Mouse (Mus musculus) kidney, embryonic 16.5 days (tissue): ENCODE data around the gene Klhdc8b. TPM values are rescaled to one million over a fixed set of nuclear protein-coding genes. Genes with fewer than 3 reads are reported as not detected.

Experiments
- ATAC-seq: fragments of 200-750 bp; cut with Nextera tagmentation; 2 replicates; pipeline ENCODE4 v1.8.0; 2017; ENCODE audit warnings: moderate TSS enrichment; ENCODE audit not compliant: low FRiP score, low TSS enrichment
- H3K27ac ChIP-seq: fragments of 300-500 bp; sonication (generic); 2 replicates; pipeline ENCODE4 v1.5.1; 2014; ENCODE audit warnings: low read length
- H3K27me3 ChIP-seq: fragments of 300-500 bp; sonication (generic); 2 replicates; pipeline ENCODE4 v1.6.1; 2014; ENCODE audit warnings: low read length, control low read depth, mixed read lengths; ENCODE audit not compliant: insufficient read depth
- H3K36me3 ChIP-seq: fragments of 300-500 bp; sonication (generic); 2 replicates; pipeline ENCODE4 v1.6.1; 2014; ENCODE audit warnings: low read length, control low read depth, mixed read lengths; ENCODE audit not compliant: insufficient read depth
- H3K4me1 ChIP-seq: fragments of 300-500 bp; sonication (generic); 2 replicates; pipeline ENCODE4 v1.6.1; 2014; ENCODE audit warnings: low read length, control low read depth, mixed read lengths; ENCODE audit not compliant: insufficient read depth
- H3K4me2 ChIP-seq: fragments of 300-500 bp; sonication (generic); replicated peaks from 2 replicates; pipeline ENCODE4 v1.6.1; 2014; ENCODE audit warnings: low read depth, low read length
- H3K4me3 ChIP-seq: fragments of 300-500 bp; sonication (generic); 2 replicates; pipeline ENCODE4 v1.5.1; 2014; ENCODE audit warnings: mild to moderate bottlenecking, low read length
- H3K9ac ChIP-seq: fragments of 300-500 bp; sonication (generic); replicated peaks from 2 replicates; pipeline ENCODE4 v1.6.1; 2014; ENCODE audit warnings: low read length
- H3K9me3 ChIP-seq: fragments of 300-500 bp; sonication (generic); 2 replicates; pipeline ENCODE4 v1.6.1; 2016; ENCODE audit warnings: low read length, control low read depth
- WGBS: fragments of 180-500 bp; shearing (Covaris S2); extraction: QIAGEN DNeasy Blood & Tissue Kit; methylation state at CpG from one replicate; pipeline ENCODE4 v1.1.7; 2014; 5-methylcytosine and 5-hydroxymethylcytosine counted together
- polyA plus RNA-seq: library from polyadenylated mRNA; unstranded; fragments of >200 nt; fragmentation: Nextera tagmentation; extraction: Ambion mirVana; gene quantifications from 2 replicates; pipeline ENCODE4 v1.2.1, GENCODE M21; 2015

Klhdc8b gene
- polyA plus RNA-seq, 1 experiment from 2014 or later: 38.8 TPM

- no peak overlapping the region for H3K4me3 ChIP-seq
- H3K4me2 ChIP-seq: no peak overlapping the region
- no peak overlapping the region for H3K9ac ChIP-seq
- no peaks in the 10 kb centered on the region for H3K27me3 ChIP-seq
- H3K27ac ChIP-seq: no peak overlapping the region
- H3K4me1 ChIP-seq: peaks cover 19% of the 10 kb centered on the region
- H3K36me3 ChIP-seq: peaks cover 59% of the 10 kb centered on the region
- 86% methylated on average over 18 of the region's 18 CpGs for WGBS
- no peaks in the 10 kb centered on the region for H3K9me3 ChIP-seq
- no peak for ATAC-seq
Observed at GRCm38 (mm10) chr9:108483051-108483790, 21.8 kb upstream of the Klhdc8b start.

DNA sequence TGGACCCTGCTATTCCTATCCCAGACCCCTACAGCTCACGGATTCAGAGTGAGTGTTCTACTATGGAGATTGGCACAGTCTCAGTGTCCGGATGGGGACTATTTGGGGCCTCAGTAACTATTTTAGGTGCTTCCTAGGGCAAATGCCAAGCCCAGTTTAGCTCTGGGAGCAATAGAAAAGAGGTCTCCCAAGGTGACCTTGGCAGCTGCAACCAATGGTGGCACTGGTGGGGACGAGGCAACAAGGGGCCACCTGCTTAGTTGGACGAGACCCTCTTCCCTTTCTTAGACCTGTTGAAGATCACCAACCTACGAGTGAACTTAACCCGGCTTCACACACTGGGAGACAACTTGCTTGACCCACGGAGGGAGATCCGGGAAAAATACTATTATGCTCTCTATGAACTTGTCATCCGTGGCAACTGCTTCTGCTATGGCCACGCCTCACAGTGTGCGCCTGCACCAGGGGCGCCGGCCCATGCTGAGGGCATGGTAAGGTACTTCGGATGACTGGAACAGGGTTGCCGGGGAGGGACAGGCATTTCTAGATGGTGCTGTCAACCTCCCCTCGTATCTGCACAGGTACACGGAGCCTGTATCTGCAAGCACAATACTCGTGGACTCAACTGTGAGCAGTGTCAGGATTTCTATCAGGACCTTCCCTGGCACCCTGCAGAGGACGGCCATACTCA lies 20.3 kb upstream of the Klhdc8b start:
- no peaks in the 10 kb centered on the region for H3K27me3 ChIP-seq
- no peak overlapping the region for H3K4me2 ChIP-seq
- peaks cover 44% of the 10 kb centered on the region for H3K36me3 ChIP-seq
- no peak overlapping the region for H3K4me3 ChIP-seq
- H3K9me3 ChIP-seq: no peaks in the 10 kb centered on the region
- peaks cover 19% of the 10 kb centered on the region for H3K4me1 ChIP-seq
- 91% methylated on average over 19 of the region's 19 CpGs for WGBS
- ATAC-seq: no peak
- H3K9ac ChIP-seq: 0 out of 2 replicates have a peak overlapping the region, but pooled peaks have one; percentile 8
- H3K27ac ChIP-seq: no peak overlapping the region

- peak overlapping the region; percentile 68 for H3K4me3 ChIP-seq
- no peak for ATAC-seq
- H3K4me2 ChIP-seq: peak overlapping the region; percentile 87
- H3K27ac ChIP-seq: no peak overlapping the region
- peak overlapping the region; percentile 81 for H3K9ac ChIP-seq
- WGBS: 91% methylated on average over 28 of the region's 28 CpGs
- peaks cover 37% of the 10 kb centered on the region for H3K36me3 ChIP-seq
- no peaks in the 10 kb centered on the region for H3K9me3 ChIP-seq
- no peaks in the 10 kb centered on the region for H3K27me3 ChIP-seq
- H3K4me1 ChIP-seq: peaks cover 19% of the 10 kb centered on the region
Observed at GRCm38 (mm10) chr9:108480813-108481519, 19.6 kb upstream of the Klhdc8b start.

DNA sequence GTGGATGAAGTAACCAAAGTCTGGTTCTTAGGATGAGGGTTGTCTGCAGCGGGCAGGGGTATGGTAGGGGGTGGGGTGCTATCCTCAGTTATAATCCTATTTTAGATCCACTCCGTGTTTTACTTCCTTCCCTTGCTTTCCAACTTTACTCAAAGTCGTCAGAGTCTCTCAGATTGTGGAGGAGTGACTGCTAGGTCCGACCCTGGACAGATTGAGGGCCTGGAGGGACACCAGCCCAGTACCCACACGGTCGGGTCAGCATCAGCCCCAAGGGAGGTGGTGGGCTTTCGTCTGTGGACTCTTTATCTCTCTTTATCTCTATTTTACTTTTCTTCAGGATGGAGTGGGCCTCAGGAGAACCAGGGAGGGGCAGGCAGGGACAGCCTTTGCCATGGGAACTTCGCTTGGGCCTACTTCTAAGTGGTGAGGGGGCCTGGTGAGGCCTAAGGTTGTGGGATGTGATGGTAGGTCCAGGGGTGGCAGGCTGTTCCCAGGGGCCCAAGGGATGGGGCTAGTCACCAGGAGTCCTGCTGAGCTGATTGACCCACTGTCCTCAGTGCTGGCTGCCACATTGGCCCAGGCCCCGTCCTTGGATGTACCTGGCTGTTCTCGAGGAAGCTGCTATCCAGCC lies 18.5 kb upstream of the Klhdc8b start, which contains the start of gene Lamb2:
TSS of gene Lamb2 (plus strand) at position 16 of the 631 bp plus-strand sequence.
- H3K4me2 ChIP-seq: peak within 1 kb of the TSS; percentile 87
- peak within 1 kb of the TSS; percentile 68 for H3K4me3 ChIP-seq
- peak within 1 kb of the TSS; percentile 81 for H3K9ac ChIP-seq
- 7% methylated on average over 10 of the region's 10 CpGs for WGBS
- peaks cover 25% of the 10 kb centered on the region; the same call in 1 of the 2 replicates for H3K36me3 ChIP-seq
- H3K9me3 ChIP-seq: no peaks in the 10 kb centered on the region
- peak; percentile 76 for ATAC-seq
- peaks cover 19% of the 10 kb centered on the region for H3K4me1 ChIP-seq
- no peaks in the 10 kb centered on the region for H3K27me3 ChIP-seq
- peak within 1 kb of the TSS; percentile 96 for H3K27ac ChIP-seq

GRCm38 (mm10) chr9:108479241-108479640 lies 17.9 kb upstream of the Klhdc8b start:
- H3K9ac ChIP-seq: peak overlapping the region; percentile 69
- ATAC-seq: 0 out of 2 replicates have a peak, but pooled peaks have one; percentile 24
- H3K4me1 ChIP-seq: peaks cover 19% of the 10 kb centered on the region
- H3K4me3 ChIP-seq: peak overlapping the region; percentile 50
- H3K27me3 ChIP-seq: no peaks in the 10 kb centered on the region
- peak overlapping the region; percentile 96 for H3K27ac ChIP-seq
- WGBS: 34% methylated on average over 11 of the region's 11 CpGs
- H3K9me3 ChIP-seq: no peaks in the 10 kb centered on the region
- peak overlapping the region; percentile 87 for H3K4me2 ChIP-seq
- H3K36me3 ChIP-seq: peaks cover 21% of the 10 kb centered on the region; the same call in 1 of the 2 replicates

- Histone ChIP-seq H3K36me3 (peaks cover 16% of the 10 kb centered on the region; the same call in 1 of the 2 replicates), H3K9ac (peak overlapping the region; percentile 69), H3K9me3 (no peaks in the 10 kb centered on the region), H3K27me3 (no peaks in the 10 kb centered on the region), H3K4me2 (peak overlapping the region; percentile 87), H3K27ac (peak overlapping the region; percentile 96), H3K4me1 (peaks cover 19% of the 10 kb centered on the region), H3K4me3 (peak overlapping the region; percentile 50)
- under 1% methylated on average over 20 of the region's 20 CpGs for WGBS
- ATAC-seq: peak; percentile 88
Observed at GRCm38 (mm10) chr9:108478638-108479156, 17.3 kb upstream of the Klhdc8b start.

GRCm38 (mm10) chr9:108474528-108474927 lies 13.1 kb upstream of the Klhdc8b start:
- H3K4me3 ChIP-seq: no peak overlapping the region
- ATAC-seq: no peak
- H3K4me1 ChIP-seq: peaks cover 7% of the 10 kb centered on the region
- H3K9me3 ChIP-seq: no peaks in the 10 kb centered on the region
- no peaks in the 10 kb centered on the region for H3K27me3 ChIP-seq
- H3K27ac ChIP-seq: no peak overlapping the region
- no peak overlapping the region for H3K9ac ChIP-seq
- no peak overlapping the region for H3K4me2 ChIP-seq
- H3K36me3 ChIP-seq: no peaks in the 10 kb centered on the region
- 62% methylated on average over 1 of the region's 1 CpGs for WGBS

GRCm38 (mm10) chr9:108469845-108470244 lies 8.5 kb upstream of the Klhdc8b start:
- Histone ChIP-seq H3K4me2 (no peak overlapping the region), H3K27me3 (no peaks in the 10 kb centered on the region), H3K9me3 (peaks cover 4% of the 10 kb centered on the region; the same call in 1 of the 2 replicates), H3K4me3 (no peak overlapping the region), H3K4me1 (no peaks in the 10 kb centered on the region), H3K36me3 (peaks cover 22% of the 10 kb centered on the region; the same call in 1 of the 2 replicates), H3K27ac (no peak overlapping the region), H3K9ac (no peak overlapping the region)
- no peak for ATAC-seq
- 43% methylated on average over 4 of the region's 4 CpGs for WGBS

DNA sequence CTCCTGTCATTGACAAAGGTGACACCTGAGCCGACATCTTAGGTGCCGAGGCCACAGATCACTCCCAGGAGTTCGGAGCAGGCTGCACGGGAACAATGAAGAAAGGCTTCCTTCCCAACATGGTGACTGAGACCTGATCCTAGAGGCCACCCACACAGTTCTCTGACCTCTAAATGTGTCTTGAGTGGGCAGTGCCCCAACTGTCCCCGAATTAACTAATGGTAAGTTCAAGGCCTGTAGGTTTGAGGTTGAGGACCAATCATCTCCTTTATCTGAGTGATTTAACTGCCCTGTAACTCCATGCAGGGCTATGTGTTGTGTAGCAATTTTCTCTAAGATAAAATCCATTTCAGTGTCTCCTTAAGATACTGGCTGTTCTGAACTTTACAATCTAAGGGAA lies 8.0 kb upstream of the Klhdc8b start:
- no peak for ATAC-seq
- no peak overlapping the region for H3K9ac ChIP-seq
- 25% methylated on average over 5 of the region's 5 CpGs for WGBS
- no peak overlapping the region for H3K4me3 ChIP-seq
- no peaks in the 10 kb centered on the region for H3K27me3 ChIP-seq
- no peaks in the 10 kb centered on the region for H3K4me1 ChIP-seq
- peaks cover 4% of the 10 kb centered on the region; the same call in 1 of the 2 replicates for H3K9me3 ChIP-seq
- no peak overlapping the region for H3K27ac ChIP-seq
- peaks cover 25% of the 10 kb centered on the region; the same call in 1 of the 2 replicates for H3K36me3 ChIP-seq
- H3K4me2 ChIP-seq: no peak overlapping the region
